Mouse (Mus musculus) hindbrain, embryonic 14.5 days (tissue): ENCODE results near the gene Isca1. TPM values are rescaled to one million over a fixed set of nuclear protein-coding genes. Genes with fewer than 3 reads are reported as not detected.
A peak's percentile ranks its signal among the peaks of the same experiment; 100 is the strongest.

Experiments
- ATAC-seq: fragments of 200-750 bp; cut with Nextera tagmentation; 2 replicates; pipeline ENCODE4 v1.8.0; 2017; ENCODE audit warnings: moderate number of reproducible peaks, mild to moderate bottlenecking, moderate TSS enrichment, moderate library complexity; ENCODE audit not compliant: low FRiP score
- DNase-seq: peaks from one replicate; pipeline ENCODE4 v3.0.0-alpha.2; 2015; ENCODE audit warnings: low spot score
- H3K27ac ChIP-seq: fragments of 300-500 bp; sonication (generic); 2 replicates; pipeline ENCODE4 v1.5.1; 2014; ENCODE audit warnings: mild to moderate bottlenecking, moderate library complexity
- H3K27me3 ChIP-seq: fragments of 300-500 bp; sonication (generic); 2 replicates; pipeline ENCODE4 v1.6.1; 2014; ENCODE audit warnings: mild to moderate bottlenecking, low read length, mixed read lengths; ENCODE audit not compliant: control insufficient read depth, insufficient read depth
- H3K36me3 ChIP-seq: fragments of 300-500 bp; sonication (generic); replicated peaks from 2 replicates; pipeline ENCODE4 v1.6.1; 2014; ENCODE audit not compliant: control insufficient read depth, insufficient read depth
- H3K4me1 ChIP-seq: fragments of 300-500 bp; sonication (generic); replicated peaks from 2 replicates; pipeline ENCODE4 v1.6.1; 2014; ENCODE audit warnings: antibody characterized with exemption, low read length, mixed read lengths; ENCODE audit not compliant: control insufficient read depth, insufficient read depth
- H3K4me2 ChIP-seq: fragments of 300-500 bp; sonication (generic); replicated peaks from 2 replicates; pipeline ENCODE4 v1.6.1; 2014; ENCODE audit warnings: mild to moderate bottlenecking, moderate library complexity
- H3K4me3 ChIP-seq: fragments of 300-500 bp; sonication (generic); replicated peaks from 2 replicates; pipeline ENCODE4 v1.5.1; 2014; ENCODE audit warnings: mild to moderate bottlenecking, low read length
- H3K9ac ChIP-seq: fragments of 300-500 bp; sonication (generic); 2 replicates; pipeline ENCODE4 v1.6.1; 2014
- H3K9me3 ChIP-seq: fragments of 300-500 bp; sonication (generic); 2 replicates; pipeline ENCODE4 v1.6.1; 2016; ENCODE audit warnings: low read length; ENCODE audit not compliant: control insufficient read depth
- WGBS: fragments of 180-500 bp; shearing (Covaris S2); extraction: QIAGEN DNeasy Blood & Tissue Kit; methylation state at CpG from one replicate; pipeline ENCODE4 v1.1.7; 2014; 5-methylcytosine and 5-hydroxymethylcytosine counted together
- polyA plus RNA-seq: library from polyadenylated mRNA; unstranded; fragments of >200 nt; fragmentation: Nextera tagmentation; extraction: Ambion mirVana; gene quantifications from 2 replicates; pipeline ENCODE4 v1.2.1, GENCODE M21; 2014

Gene Isca1
- polyA plus RNA-seq, 1 experiment from 2014 or later, result 185 TPM

GRCm38 (mm10) chr13:59766786-59767515 is 2.7 kb downstream of the Isca1 start:
- peaks cover 5% of the 10 kb centered on the region for H3K36me3 ChIP-seq
- DNase-seq, result no peak
- peak overlapping the region; percentile 75 for H3K4me2 ChIP-seq
- H3K4me3 ChIP-seq, result no peak overlapping the region
- 69% methylated on average over 11 of the region's 11 CpGs for WGBS
- H3K9me3 ChIP-seq, result no peaks in the 10 kb centered on the region
- H3K27me3 ChIP-seq, result no peaks in the 10 kb centered on the region
- H3K4me1 ChIP-seq, result peaks cover 33% of the 10 kb centered on the region
- H3K27ac ChIP-seq, result no peak overlapping the region
- ATAC-seq, result no peak
- no peak overlapping the region for H3K9ac ChIP-seq

GRCm38 (mm10) chr13:59762791-59763190 is 6.8 kb downstream of the Isca1 start:
- Histone ChIP-seq H3K9me3 (no peaks in the 10 kb centered on the region), H3K4me2 (no peak overlapping the region), H3K27me3 (no peaks in the 10 kb centered on the region), H3K4me3 (no peak overlapping the region), H3K27ac (no peak overlapping the region), H3K4me1 (peaks cover 17% of the 10 kb centered on the region; the same call in 1 of the 2 replicates), H3K36me3 (peaks cover 43% of the 10 kb centered on the region), H3K9ac (no peak overlapping the region)
- ATAC-seq, result no peak
- 93% methylated on average over 7 of the region's 7 CpGs for WGBS
- no peak for DNase-seq

- Histone ChIP-seq H3K4me2 (no peak overlapping the region), H3K9ac (no peak overlapping the region), H3K4me1 (no peaks in the 10 kb centered on the region), H3K36me3 (peaks cover 63% of the 10 kb centered on the region), H3K27me3 (no peaks in the 10 kb centered on the region), H3K4me3 (no peak overlapping the region), H3K9me3 (no peaks in the 10 kb centered on the region), H3K27ac (no peak overlapping the region)
- DNase-seq (no peak), ATAC-seq (no peak)
- 95% methylated on average over 7 of the region's 7 CpGs for WGBS
Observed at GRCm38 (mm10) chr13:59756906-59757305, 12.7 kb downstream of the Isca1 start.

- Histone ChIP-seq H3K36me3 (peaks cover 13% of the 10 kb centered on the region), H3K4me1 (no peaks in the 10 kb centered on the region), H3K4me2 (no peak overlapping the region), H3K9ac (no peak overlapping the region), H3K4me3 (no peak overlapping the region), H3K27ac (no peak overlapping the region), H3K9me3 (no peaks in the 10 kb centered on the region), H3K27me3 (no peaks in the 10 kb centered on the region)
- ATAC-seq (no peak), DNase-seq (no peak)
- WGBS, result 88% methylated on average over 12 of the region's 12 CpGs
Observed at GRCm38 (mm10) chr13:59750310-59750709, 19.3 kb downstream of the Isca1 start.

GRCm38 (mm10) chr13:59746711-59747110 is 22.9 kb downstream of the Isca1 start, which contains the start of gene 1700014D04Rik:
1700014D04Rik (minus strand) TSS chr13:59746752.
- Histone ChIP-seq H3K4me1 (no peaks in the 10 kb centered on the region), H3K27me3 (no peaks in the 10 kb centered on the region), H3K36me3 (no peaks in the 10 kb centered on the region), H3K4me3 (no peak within 1 kb of the TSS), H3K9me3 (no peaks in the 10 kb centered on the region), H3K4me2 (no peak within 1 kb of the TSS), H3K27ac (no peak within 1 kb of the TSS), H3K9ac (no peak within 1 kb of the TSS)
- WGBS, result 79% methylated on average over 9 of the region's 9 CpGs
- ATAC-seq (no peak), DNase-seq (no peak)

- 78% methylated on average over 6 of the region's 6 CpGs for WGBS
- DNase-seq, result no peak
- Histone ChIP-seq H3K4me2 (no peak overlapping the region), H3K9me3 (no peaks in the 10 kb centered on the region), H3K9ac (no peak overlapping the region), H3K27ac (no peak overlapping the region), H3K36me3 (no peaks in the 10 kb centered on the region), H3K4me3 (no peak overlapping the region), H3K27me3 (no peaks in the 10 kb centered on the region), H3K4me1 (no peaks in the 10 kb centered on the region)
- ATAC-seq, result no peak
Observed at GRCm38 (mm10) chr13:59746164-59746563, 23.4 kb downstream of the Isca1 start.

- H3K4me3 ChIP-seq, result no peak overlapping the region
- DNase-seq, result no peak
- H3K4me1 ChIP-seq, result no peaks in the 10 kb centered on the region
- no peak overlapping the region for H3K4me2 ChIP-seq
- no peak for ATAC-seq
- no peak overlapping the region for H3K27ac ChIP-seq
- no peak overlapping the region for H3K9ac ChIP-seq
- H3K36me3 ChIP-seq, result no peaks in the 10 kb centered on the region
- WGBS, result 88% methylated on average over 6 of the region's 6 CpGs
- no peaks in the 10 kb centered on the region for H3K9me3 ChIP-seq
- no peaks in the 10 kb centered on the region for H3K27me3 ChIP-seq
Observed at GRCm38 (mm10) chr13:59745462-59745861, 24.1 kb downstream of the Isca1 start.

- 82% methylated on average over 10 of the region's 10 CpGs for WGBS
- no peak for DNase-seq
- Histone ChIP-seq H3K27ac (no peak overlapping the region), H3K9ac (no peak overlapping the region), H3K4me2 (no peak overlapping the region), H3K4me3 (no peak overlapping the region), H3K9me3 (no peaks in the 10 kb centered on the region), H3K27me3 (no peaks in the 10 kb centered on the region), H3K4me1 (no peaks in the 10 kb centered on the region), H3K36me3 (no peaks in the 10 kb centered on the region)
- ATAC-seq, result no peak
Observed at GRCm38 (mm10) chr13:59741697-59742096, 27.9 kb downstream of the Isca1 start.

- Histone ChIP-seq H3K4me3 (no peak overlapping the region), H3K36me3 (no peaks in the 10 kb centered on the region), H3K9ac (no peak overlapping the region), H3K27me3 (no peaks in the 10 kb centered on the region), H3K4me2 (no peak overlapping the region), H3K27ac (no peak overlapping the region), H3K4me1 (no peaks in the 10 kb centered on the region), H3K9me3 (no peaks in the 10 kb centered on the region)
- WGBS, result 90% methylated on average over 11 of the region's 11 CpGs
- DNase-seq (no peak), ATAC-seq (no peak)
Observed at GRCm38 (mm10) chr13:59741096-59741495, 28.5 kb downstream of the Isca1 start.

GRCm38 (mm10) chr13:59739397-59739796 is 30.2 kb downstream of the Isca1 start:
- ATAC-seq, result no peak
- WGBS, result 94% methylated on average over 4 of the region's 4 CpGs
- no peak overlapping the region for H3K27ac ChIP-seq

More at GRCm38 (mm10) chr13:59739397-59739796, 30.2 kb downstream of the Isca1 start:
- Histone ChIP-seq H3K4me2 (no peak overlapping the region), H3K4me3 (no peak overlapping the region), H3K4me1 (no peaks in the 10 kb centered on the region), H3K36me3 (no peaks in the 10 kb centered on the region), H3K27me3 (no peaks in the 10 kb centered on the region), H3K9ac (no peak overlapping the region), H3K9me3 (no peaks in the 10 kb centered on the region)
- DNase-seq, result no peak
